Mouse (Mus musculus) hindbrain, embryonic 11.5 days (tissue): ENCODE data around the gene Slc9a7. TPM values are rescaled to one million over a fixed set of nuclear protein-coding genes. Genes with fewer than 3 reads are reported as not detected.

Experiments
- ATAC-seq: fragments of 200-750 bp; cut with Nextera tagmentation; 2 replicates; pipeline ENCODE4 v1.8.0; 2017; ENCODE audit warnings: mild to moderate bottlenecking, moderate TSS enrichment, moderate library complexity; ENCODE audit not compliant: low FRiP score
- DNase-seq: peaks from one replicate; pipeline ENCODE4 v3.0.0-alpha.2; 2015; ENCODE audit warnings: low spot score
- H3K27ac ChIP-seq: fragments of 300-500 bp; sonication (generic); 2 replicates; pipeline ENCODE4 v1.5.1; 2014; ENCODE audit warnings: mild to moderate bottlenecking, low read depth, low read length
- H3K27me3 ChIP-seq: fragments of 300-500 bp; sonication (generic); 2 replicates; pipeline ENCODE4 v1.6.1; 2014; ENCODE audit warnings: mild to moderate bottlenecking, low read length, moderate library complexity, mixed read lengths; ENCODE audit not compliant: control insufficient read depth, insufficient read depth
- H3K36me3 ChIP-seq: fragments of 300-500 bp; sonication (generic); 2 replicates; pipeline ENCODE4 v1.6.1; 2014; ENCODE audit warnings: mild to moderate bottlenecking, low read length, moderate library complexity, mixed read lengths; ENCODE audit not compliant: control insufficient read depth, insufficient read depth
- H3K4me1 ChIP-seq: fragments of 300-500 bp; sonication (generic); replicated peaks from 2 replicates; pipeline ENCODE4 v1.6.1; 2014; ENCODE audit warnings: low read length, mixed read lengths; ENCODE audit not compliant: control insufficient read depth, insufficient read depth
- H3K4me2 ChIP-seq: fragments of 300-500 bp; sonication (generic); replicated peaks from 2 replicates; pipeline ENCODE4 v1.6.1; 2014; ENCODE audit warnings: mild to moderate bottlenecking, low read depth, low read length
- H3K4me3 ChIP-seq: fragments of 300-500 bp; sonication (generic); 2 replicates; pipeline ENCODE4 v1.5.1; 2014; ENCODE audit warnings: low read depth, low read length
- H3K9ac ChIP-seq: fragments of 300-500 bp; sonication (generic); 2 replicates; pipeline ENCODE4 v1.6.1; 2014; ENCODE audit warnings: low read depth, low read length
- H3K9me3 ChIP-seq: fragments of 300-500 bp; sonication (generic); 2 replicates; pipeline ENCODE4 v1.6.1; 2016; ENCODE audit warnings: low read length; ENCODE audit not compliant: control insufficient read depth
- WGBS: fragments of 180-500 bp; shearing (Covaris S2); extraction: QIAGEN DNeasy Blood & Tissue Kit; methylation state at CpG from one replicate; pipeline ENCODE4 v1.1.7; 2014; 5-methylcytosine and 5-hydroxymethylcytosine counted together
- polyA plus RNA-seq: library from polyadenylated mRNA; unstranded; fragments of >200 nt; fragmentation: Nextera tagmentation; extraction: Ambion mirVana; gene quantifications from 2 replicates; pipeline ENCODE4 v1.2.1, GENCODE M21; 2014

Gene Slc9a7
- polyA plus RNA-seq, 1 experiment from 2014 or later: 2.1 TPM

DNA sequence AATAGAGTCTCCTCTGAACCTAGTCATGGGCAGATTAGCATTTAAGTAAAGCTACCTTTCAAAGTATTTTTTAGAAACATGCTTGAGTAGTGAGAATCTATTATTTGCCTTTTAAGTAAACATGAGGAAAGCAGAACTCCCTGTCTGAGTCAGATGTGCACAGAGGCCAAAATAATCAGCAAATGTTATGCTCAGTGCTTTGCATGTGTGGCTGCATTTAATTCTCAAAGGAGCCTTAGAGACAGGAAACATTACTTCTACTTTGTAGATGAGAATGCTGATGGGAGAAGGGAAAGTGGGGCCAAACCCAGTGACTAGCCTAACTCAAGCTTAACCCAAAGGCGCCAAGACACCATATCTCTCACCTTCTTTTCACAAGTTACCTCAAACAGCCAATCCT, 114.8 kb downstream of the Slc9a7 start:
- 100% methylated on average over 1 of the region's 1 CpGs for WGBS
- Histone ChIP-seq H3K27me3 (no peaks in the 10 kb centered on the region), H3K4me2 (no peak overlapping the region), H3K27ac (no peak overlapping the region), H3K4me3 (no peak overlapping the region), H3K9me3 (no peaks in the 10 kb centered on the region), H3K9ac (no peak overlapping the region), H3K36me3 (no peaks in the 10 kb centered on the region), H3K4me1 (no peaks in the 10 kb centered on the region)
- DNase-seq (no peak), ATAC-seq (no peak)

DNA sequence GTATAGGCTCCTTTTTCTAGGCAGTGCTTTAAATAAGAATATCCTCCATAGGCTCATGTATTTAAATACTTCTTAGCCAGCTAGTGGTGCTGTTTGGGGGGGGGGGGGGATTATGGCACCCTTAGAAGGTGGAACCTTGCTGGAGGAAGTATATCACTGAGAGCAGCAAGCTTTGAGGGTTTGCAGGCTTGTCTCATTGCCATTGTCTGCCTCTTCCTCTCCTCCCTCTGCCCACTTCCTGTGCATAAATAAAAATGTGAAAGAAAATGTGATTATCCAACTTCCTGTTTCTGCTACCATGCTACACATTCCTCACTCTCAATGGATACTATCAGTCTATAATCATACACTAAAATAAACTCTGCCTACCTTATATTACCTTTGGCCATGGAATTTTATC, 123.2 kb downstream of the Slc9a7 start:
- no peak overlapping the region for H3K9ac ChIP-seq
- no peak overlapping the region for H3K4me2 ChIP-seq
- DNase-seq (no peak), ATAC-seq (no peak)
- H3K27me3 ChIP-seq: no peaks in the 10 kb centered on the region
- no peaks in the 10 kb centered on the region for H3K4me1 ChIP-seq
- no peaks in the 10 kb centered on the region for H3K9me3 ChIP-seq
- no peak overlapping the region for H3K4me3 ChIP-seq
- H3K27ac ChIP-seq: no peak overlapping the region
- H3K36me3 ChIP-seq: no peaks in the 10 kb centered on the region

DNA sequence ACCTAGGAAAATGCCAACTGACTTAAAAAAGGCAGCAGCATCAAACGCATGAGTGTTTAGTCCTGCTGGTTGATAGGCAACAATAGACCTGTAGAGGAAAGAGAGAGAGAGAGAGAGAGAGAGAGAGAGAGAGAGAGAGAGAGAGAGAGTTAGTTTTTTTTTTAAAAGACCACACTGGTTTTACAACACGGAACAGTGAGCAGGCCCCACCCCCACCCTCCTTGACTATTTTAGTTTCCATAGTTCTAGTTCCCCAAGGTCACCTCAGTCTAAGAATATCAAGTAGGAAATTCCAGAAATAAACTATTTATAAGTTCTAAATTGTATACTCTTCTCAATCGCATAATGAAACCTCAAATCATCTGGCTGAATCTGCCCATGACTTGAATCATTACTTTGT, 126.6 kb downstream of the Slc9a7 start:
- 76% methylated on average over 3 of the region's 3 CpGs for WGBS
- Histone ChIP-seq H3K27me3 (no peaks in the 10 kb centered on the region), H3K4me1 (no peaks in the 10 kb centered on the region), H3K36me3 (no peaks in the 10 kb centered on the region), H3K4me3 (no peak overlapping the region), H3K9me3 (no peaks in the 10 kb centered on the region), H3K9ac (no peak overlapping the region), H3K27ac (no peak overlapping the region), H3K4me2 (no peak overlapping the region)
- DNase-seq (no peak), ATAC-seq (no peak)

DNA sequence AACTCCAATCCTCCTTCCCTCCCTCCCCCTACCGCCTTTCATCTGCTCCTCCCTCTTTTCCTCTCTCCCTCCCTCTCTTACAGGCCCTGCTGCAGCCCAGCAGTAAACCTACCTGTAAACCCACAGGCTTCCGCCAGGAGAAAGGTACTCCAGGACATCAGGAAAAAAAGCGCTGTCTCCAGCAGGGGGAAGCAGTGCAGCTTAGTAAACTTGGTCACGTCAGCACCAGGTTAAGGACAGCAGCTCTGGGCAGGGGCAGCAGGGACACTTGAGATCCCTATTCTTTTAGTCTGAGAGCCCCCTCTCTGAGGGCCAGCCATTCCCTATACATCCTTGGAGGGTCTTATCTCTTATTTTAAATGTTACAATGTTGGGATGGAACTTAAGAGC, 129.3 kb downstream of the Slc9a7 start:
- Histone ChIP-seq H3K9ac (no peak overlapping the region), H3K27ac (no peak overlapping the region), H3K36me3 (no peaks in the 10 kb centered on the region), H3K4me1 (no peaks in the 10 kb centered on the region), H3K4me2 (no peak overlapping the region), H3K9me3 (no peaks in the 10 kb centered on the region), H3K4me3 (no peak overlapping the region), H3K27me3 (no peaks in the 10 kb centered on the region)
- ATAC-seq: peak; percentile 43; the same call in 1 of the 2 replicates
- 10% methylated on average over 4 of the region's 4 CpGs for WGBS
- DNase-seq: peak; percentile 35

DNA sequence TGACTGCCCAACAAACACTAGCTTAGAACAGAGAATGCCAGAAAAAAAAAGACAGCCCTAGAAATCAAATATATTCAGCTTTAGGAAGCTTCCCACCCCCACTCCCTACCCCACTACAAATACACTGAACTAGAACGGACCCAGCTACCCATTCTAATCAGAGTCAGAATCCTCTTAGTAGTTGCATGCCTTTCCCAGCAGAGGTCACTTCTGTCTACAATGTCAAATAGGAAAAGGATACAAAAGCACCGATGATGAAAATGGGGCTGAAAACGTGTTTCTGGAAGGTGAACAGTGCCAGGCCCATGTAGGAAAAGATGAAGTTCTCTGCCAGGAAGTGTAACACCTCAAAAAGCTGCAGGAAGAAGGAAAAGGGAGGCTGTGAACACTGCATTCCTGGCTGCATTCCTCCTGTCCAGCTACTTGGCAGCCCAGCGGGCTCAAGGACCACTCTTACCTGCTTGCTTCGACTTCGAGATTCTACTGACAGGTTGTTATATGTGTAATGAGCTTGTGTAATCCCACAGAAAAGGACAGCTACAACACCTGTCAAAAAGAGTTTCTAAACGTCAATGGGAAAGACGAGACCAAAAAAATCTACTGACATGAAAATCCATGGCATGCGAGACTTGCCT, 129.8 kb downstream of the Slc9a7 start:
- Histone ChIP-seq H3K9ac (no peak overlapping the region), H3K4me2 (no peak overlapping the region), H3K27me3 (no peaks in the 10 kb centered on the region), H3K36me3 (no peaks in the 10 kb centered on the region), H3K4me3 (no peak overlapping the region), H3K4me1 (no peaks in the 10 kb centered on the region), H3K9me3 (no peaks in the 10 kb centered on the region), H3K27ac (no peak overlapping the region)
- 0 out of 2 replicates have a peak, but pooled peaks have one; percentile 12 for ATAC-seq
- WGBS: 57% methylated on average over 9 of the region's 9 CpGs
- peak; percentile 1 for DNase-seq

DNA sequence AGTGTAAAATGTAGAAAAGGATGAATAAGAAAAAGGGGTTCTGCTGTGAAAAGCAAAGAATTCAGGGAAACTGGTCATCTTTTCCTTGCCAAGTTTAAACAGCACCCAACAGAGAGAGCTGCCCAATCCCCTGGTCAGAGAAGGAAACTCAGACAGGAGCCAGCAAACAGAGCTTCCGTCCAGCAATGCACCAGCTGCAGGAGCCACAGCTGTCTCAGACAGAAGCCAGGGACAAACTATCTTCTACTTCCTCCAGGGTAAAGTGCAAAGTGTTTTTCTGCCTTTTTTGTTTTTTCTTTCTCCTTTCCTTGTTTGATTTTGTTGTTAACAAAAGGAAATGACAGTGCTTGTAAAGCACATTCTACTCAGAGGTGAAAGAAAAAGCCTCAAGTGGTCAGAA, 131.3 kb downstream of the Slc9a7 start:
- WGBS: 82% methylated on average over 1 of the region's 1 CpGs

DNA sequence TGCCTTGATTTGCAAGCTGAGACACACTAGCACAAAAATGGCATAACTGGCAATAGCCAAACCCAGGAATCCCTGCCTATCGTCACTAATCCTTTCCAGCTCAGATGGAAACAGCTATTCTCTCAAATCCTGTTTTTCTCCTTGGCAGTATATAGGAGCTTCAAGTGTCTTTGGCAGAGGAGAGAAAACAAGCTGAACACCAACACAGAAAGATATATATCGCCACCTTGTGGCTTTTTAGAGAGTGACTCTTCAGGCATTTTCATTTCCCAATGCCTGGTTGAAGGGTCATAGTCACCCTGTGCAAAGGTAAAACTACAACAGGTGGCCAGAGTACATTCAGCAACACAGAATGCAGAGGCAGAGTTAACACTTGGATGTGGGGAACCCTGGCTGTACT, 134.1 kb downstream of the Slc9a7 start:
- H3K9me3 ChIP-seq: no peaks in the 10 kb centered on the region
- no peaks in the 10 kb centered on the region for H3K27me3 ChIP-seq
- 24% methylated on average over 2 of the region's 2 CpGs for WGBS
- no peak overlapping the region for H3K9ac ChIP-seq
- no peak overlapping the region for H3K4me3 ChIP-seq
- no peaks in the 10 kb centered on the region for H3K36me3 ChIP-seq
- DNase-seq (peak; percentile 10), ATAC-seq (no peak)
- H3K4me2 ChIP-seq: no peak overlapping the region
- H3K27ac ChIP-seq: no peak overlapping the region
- no peaks in the 10 kb centered on the region for H3K4me1 ChIP-seq

More for the DNA sequence above, 131.3 kb downstream of the Slc9a7 start:
- DNase-seq (no peak), ATAC-seq (no peak)
- Histone ChIP-seq H3K4me2 (no peak overlapping the region), H3K9ac (no peak overlapping the region), H3K4me3 (no peak overlapping the region), H3K9me3 (no peaks in the 10 kb centered on the region), H3K4me1 (no peaks in the 10 kb centered on the region), H3K27ac (no peak overlapping the region), H3K27me3 (no peaks in the 10 kb centered on the region), H3K36me3 (no peaks in the 10 kb centered on the region)

DNA sequence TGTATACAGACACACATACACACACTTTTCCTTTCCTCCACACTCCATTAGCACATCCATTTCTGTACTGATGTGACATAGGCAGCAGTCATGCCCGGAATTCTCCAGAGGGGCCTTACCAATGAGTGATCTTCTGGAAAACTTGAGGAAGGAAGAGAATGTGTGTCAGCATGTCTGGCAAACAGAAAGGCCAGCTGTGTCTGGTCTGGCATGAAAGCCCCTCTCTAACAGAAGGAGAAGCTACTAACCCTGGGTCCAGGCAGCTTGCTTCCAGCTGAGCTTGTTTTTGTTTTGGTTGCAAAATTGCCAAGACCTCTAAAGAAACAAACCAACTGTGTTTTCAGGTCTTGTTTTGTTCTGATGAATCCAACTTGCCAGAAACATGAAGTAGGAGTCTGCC, 162.1 kb downstream of the Slc9a7 start:
- Histone ChIP-seq H3K4me2 (no peak overlapping the region), H3K4me3 (no peak overlapping the region), H3K9me3 (no peaks in the 10 kb centered on the region), H3K27ac (no peak overlapping the region), H3K9ac (no peak overlapping the region), H3K4me1 (no peaks in the 10 kb centered on the region), H3K27me3 (no peaks in the 10 kb centered on the region), H3K36me3 (no peaks in the 10 kb centered on the region)
- no peak for ATAC-seq
- no peak for DNase-seq
- 76% methylated on average over 1 of the region's 1 CpGs for WGBS

DNA sequence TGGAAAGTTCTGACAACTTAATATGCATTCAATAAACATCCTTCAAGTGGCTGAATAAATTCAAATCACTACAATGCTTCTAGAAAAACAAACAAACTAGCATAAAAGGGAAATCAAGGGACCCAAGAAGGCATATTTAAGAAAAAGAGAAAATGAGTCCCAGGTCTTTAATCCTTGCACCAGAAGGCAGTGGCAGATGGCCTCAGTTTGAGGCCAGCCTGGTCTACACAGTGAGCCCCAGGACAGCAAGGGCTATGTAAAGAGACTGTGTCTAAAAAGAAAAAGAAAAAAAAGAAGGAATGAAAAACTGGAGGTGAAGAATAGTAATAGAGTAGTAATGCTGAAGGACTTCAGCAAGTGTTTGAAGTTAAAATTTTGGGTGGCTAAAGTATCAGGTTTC, 162.7 kb downstream of the Slc9a7 start:
- no peak for DNase-seq
- no peaks in the 10 kb centered on the region for H3K36me3 ChIP-seq
- H3K4me2 ChIP-seq: no peak overlapping the region
- no peaks in the 10 kb centered on the region for H3K9me3 ChIP-seq
- H3K9ac ChIP-seq: no peak overlapping the region
- H3K4me3 ChIP-seq: no peak overlapping the region
- no peak overlapping the region for H3K27ac ChIP-seq
- ATAC-seq: no peak
- no peaks in the 10 kb centered on the region for H3K27me3 ChIP-seq
- H3K4me1 ChIP-seq: no peaks in the 10 kb centered on the region
